Mouse (Mus musculus): Measurements from ENCODE around the gene Mchr1. TPM values are rescaled to one million over a fixed set of nuclear protein-coding genes. Genes with fewer than 3 reads are reported as not detected.

Gene Mchr1
- total and polyA plus RNA-seq, 2 experiments from 2014 or later, result 4.5 to 4.7 TPM

DNA sequence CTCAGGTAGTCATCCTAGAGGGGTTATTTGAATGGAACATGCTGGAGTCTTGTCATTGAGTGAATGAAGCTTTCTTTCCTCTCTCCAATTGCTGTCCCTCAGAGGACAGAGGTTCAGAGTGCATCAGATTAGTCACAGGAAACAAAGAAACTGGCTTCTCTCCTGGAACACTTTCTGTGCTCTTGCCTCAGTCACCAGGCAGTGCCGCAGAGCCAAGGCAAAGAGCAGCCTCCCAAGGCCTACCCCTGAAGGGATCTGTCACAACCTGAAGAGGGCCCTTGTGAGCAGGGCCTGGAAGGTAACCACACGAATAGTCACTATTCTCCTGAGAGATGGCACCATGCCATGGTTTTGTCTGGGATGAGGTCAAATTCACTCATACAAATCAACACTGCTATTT, 18.3 kb downstream of the Mchr1 start:
- no peak overlapping the region for H3K4me2 ChIP-seq (ENCODE audit: low read depth)
- no peak overlapping the region for H3K27ac ChIP-seq (ENCODE audit: low read depth, low read length)
- ATAC-seq (no peak), DNase-seq (no peak)
- WGBS, result 75% methylated on average over 2 of the region's 2 CpGs
- H3K9ac ChIP-seq, result no peak overlapping the region
- no peaks in the 10 kb centered on the region for H3K9me3 ChIP-seq (ENCODE audit: low read length)
- H3K4me1 ChIP-seq (ENCODE audit: insufficient read depth), result peaks cover 2% of the 10 kb centered on the region; the same call in 1 of the 2 replicates
- no peaks in the 10 kb centered on the region for H3K36me3 ChIP-seq (ENCODE audit: insufficient read depth)
- no peak for TF ChIP-seq CTCF (IDR thresholded peaks at IDR 0.05; ENCODE audit: low read depth)
- no peak overlapping the region for H3K4me3 ChIP-seq (ENCODE audit: low read depth, low read length)
- no peaks in the 10 kb centered on the region for H3K27me3 ChIP-seq (ENCODE audit: insufficient read depth, low read length)

GRCm38 (mm10) chr15:81254113-81254640, 18.9 kb downstream of the Mchr1 start:
- Histone ChIP-seq H3K27me3 (ENCODE audit: insufficient read depth, low read length) (no peaks in the 10 kb centered on the region), H3K4me3 (ENCODE audit: low read depth, low read length) (no peak overlapping the region), H3K9me3 (ENCODE audit: low read length) (no peaks in the 10 kb centered on the region), H3K9ac (no peak overlapping the region), H3K36me3 (ENCODE audit: insufficient read depth) (no peaks in the 10 kb centered on the region), H3K4me2 (ENCODE audit: low read depth) (no peak overlapping the region), H3K4me1 (ENCODE audit: insufficient read depth) (peaks cover 2% of the 10 kb centered on the region; the same call in 1 of the 2 replicates), H3K27ac (ENCODE audit: low read depth, low read length) (no peak overlapping the region)
- ATAC-seq (no peak), DNase-seq (no peak)
- 52% methylated on average over 8 of the region's 8 CpGs for WGBS
- no peak for TF ChIP-seq CTCF (IDR thresholded peaks at IDR 0.05; ENCODE audit: low read depth)

DNA sequence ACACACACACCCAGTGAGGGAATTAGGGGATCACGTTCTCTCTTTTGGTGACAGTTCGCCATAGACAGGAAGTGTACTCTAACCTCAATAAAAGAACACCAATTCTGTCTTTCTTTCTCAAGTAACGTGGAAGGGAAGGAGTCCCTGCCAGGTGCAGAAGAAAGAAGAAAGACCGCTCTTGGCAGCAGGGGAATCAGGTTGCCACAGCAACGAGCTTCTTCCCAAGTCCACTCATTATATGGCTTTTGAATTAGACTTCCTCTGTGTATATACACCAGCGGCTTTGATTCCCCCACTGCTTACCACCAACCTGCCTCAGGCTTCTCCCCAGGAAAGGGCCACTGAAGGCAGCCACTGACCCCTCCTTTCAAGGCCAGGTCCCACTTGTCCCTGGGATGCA, 19.8 kb downstream of the Mchr1 start:
- ATAC-seq, result peak; percentile 68
- Histone ChIP-seq H3K4me3 (ENCODE audit: low read depth, low read length) (no peak overlapping the region), H3K36me3 (ENCODE audit: insufficient read depth) (no peaks in the 10 kb centered on the region), H3K9ac (no peak overlapping the region), H3K27ac (ENCODE audit: low read depth, low read length) (peak overlapping the region; percentile 60; the same call in 1 of the 2 replicates), H3K4me1 (ENCODE audit: insufficient read depth) (peaks cover 2% of the 10 kb centered on the region; the same call in 1 of the 2 replicates), H3K27me3 (ENCODE audit: insufficient read depth, low read length) (no peaks in the 10 kb centered on the region), H3K4me2 (ENCODE audit: low read depth) (no peak overlapping the region), H3K9me3 (ENCODE audit: low read length) (no peaks in the 10 kb centered on the region)
- 20% methylated on average over 6 of the region's 6 CpGs for WGBS
- DNase-seq, result peak; percentile 73
- no peak for TF ChIP-seq CTCF (IDR thresholded peaks at IDR 0.05; ENCODE audit: low read depth)

DNA sequence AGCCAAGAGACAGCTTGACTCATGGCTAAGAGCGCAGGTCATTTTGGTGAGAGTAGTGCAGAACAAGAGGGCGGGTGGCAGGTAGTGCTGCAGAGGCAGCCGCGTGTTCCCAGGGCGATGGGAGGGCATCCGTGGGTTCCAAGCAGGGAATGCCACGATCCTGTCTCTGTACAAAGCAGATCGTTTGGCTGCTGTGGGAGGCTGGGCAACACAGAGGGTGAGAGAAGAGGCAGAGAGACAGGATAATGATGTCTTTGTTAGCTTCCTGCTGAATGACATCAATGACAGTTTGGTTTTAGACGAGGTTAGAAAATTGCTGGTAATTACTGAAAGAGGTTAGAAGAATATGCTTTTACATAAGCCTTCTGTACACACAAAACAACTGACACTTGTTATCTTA, 23.0 kb downstream of the Mchr1 start:
- DNase-seq, result no peak
- no peaks in the 10 kb centered on the region for H3K27me3 ChIP-seq (ENCODE audit: insufficient read depth, low read length)

GRCm38 (mm10) chr15:81259304-81259703, 24.0 kb downstream of the Mchr1 start:
- Histone ChIP-seq H3K4me3 (ENCODE audit: low read depth, low read length) (no peak overlapping the region), H3K4me2 (ENCODE audit: low read depth) (no peak overlapping the region), H3K9me3 (ENCODE audit: low read length) (no peaks in the 10 kb centered on the region), H3K27ac (ENCODE audit: low read depth, low read length) (no peak overlapping the region), H3K9ac (no peak overlapping the region), H3K36me3 (ENCODE audit: insufficient read depth) (no peaks in the 10 kb centered on the region), H3K27me3 (ENCODE audit: insufficient read depth, low read length) (no peaks in the 10 kb centered on the region), H3K4me1 (ENCODE audit: insufficient read depth) (peaks cover 2% of the 10 kb centered on the region; the same call in 1 of the 2 replicates)
- ATAC-seq, result no peak
- DNase-seq, result no peak
- 94% methylated on average over 5 of the region's 5 CpGs for WGBS
- TF ChIP-seq CTCF (IDR thresholded peaks at IDR 0.05; ENCODE audit: low read depth), result no peak

More for the DNA sequence above, 23.0 kb downstream of the Mchr1 start:
- Histone ChIP-seq H3K9ac (no peak overlapping the region), H3K27ac (ENCODE audit: low read depth, low read length) (0 out of 2 replicates have a peak overlapping the region, but pooled peaks have one; percentile 9), H3K4me2 (ENCODE audit: low read depth) (no peak overlapping the region), H3K9me3 (ENCODE audit: low read length) (no peaks in the 10 kb centered on the region), H3K36me3 (ENCODE audit: insufficient read depth) (no peaks in the 10 kb centered on the region), H3K4me1 (ENCODE audit: insufficient read depth) (peaks cover 2% of the 10 kb centered on the region; the same call in 1 of the 2 replicates), H3K4me3 (ENCODE audit: low read depth, low read length) (no peak overlapping the region)
- 21% methylated on average over 9 of the region's 9 CpGs for WGBS
- peak; percentile 70 for ATAC-seq
- TF ChIP-seq CTCF (IDR thresholded peaks at IDR 0.05; ENCODE audit: low read depth), result no peak

DNA sequence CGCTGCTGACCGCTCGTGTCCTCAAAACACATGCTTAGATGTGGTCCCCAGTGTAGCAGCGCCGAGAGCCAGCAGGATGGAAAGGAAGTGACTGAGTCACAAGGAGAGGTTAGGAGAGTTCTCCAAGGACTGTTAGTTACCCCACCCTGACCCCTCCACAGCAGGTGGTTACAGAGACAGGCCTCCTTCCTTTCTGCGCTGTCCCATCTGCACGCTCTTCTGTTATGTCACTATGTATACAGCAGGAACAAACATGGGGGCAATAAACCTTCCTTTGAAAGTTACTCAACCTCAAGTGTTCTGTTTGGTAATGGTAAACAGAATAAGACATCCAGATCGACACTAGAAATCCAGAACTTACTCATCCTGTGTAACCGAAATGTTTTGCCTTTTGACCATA, 24.9 kb downstream of the Mchr1 start:
- no peak for ATAC-seq
- no peak for TF ChIP-seq CTCF (IDR thresholded peaks at IDR 0.05; ENCODE audit: low read depth)

GRCm38 (mm10) chr15:81264392-81265095, 29.2 kb downstream of the Mchr1 start:
- Histone ChIP-seq H3K4me1 (ENCODE audit: insufficient read depth) (no peaks in the 10 kb centered on the region), H3K36me3 (ENCODE audit: insufficient read depth) (no peaks in the 10 kb centered on the region), H3K27me3 (ENCODE audit: insufficient read depth, low read length) (no peaks in the 10 kb centered on the region), H3K4me2 (ENCODE audit: low read depth) (no peak overlapping the region), H3K9ac (peak overlapping the region; percentile 14; the same call in 1 of the 2 replicates), H3K4me3 (ENCODE audit: low read depth, low read length) (no peak overlapping the region), H3K9me3 (ENCODE audit: low read length) (no peaks in the 10 kb centered on the region), H3K27ac (ENCODE audit: low read depth, low read length) (no peak overlapping the region)
- peak; percentile 29; the same call in 1 of the 2 replicates for ATAC-seq
- no peak for DNase-seq
- TF ChIP-seq CTCF (IDR thresholded peaks at IDR 0.05; ENCODE audit: low read depth), result no peak
- 37% methylated on average over 16 of the region's 16 CpGs for WGBS

More for the DNA sequence above, 24.9 kb downstream of the Mchr1 start:
- Histone ChIP-seq H3K27ac (ENCODE audit: low read depth, low read length) (no peak overlapping the region), H3K36me3 (ENCODE audit: insufficient read depth) (no peaks in the 10 kb centered on the region), H3K4me3 (ENCODE audit: low read depth, low read length) (no peak overlapping the region), H3K4me1 (ENCODE audit: insufficient read depth) (peaks cover under 1% of the 10 kb centered on the region; the same call in 1 of the 2 replicates), H3K27me3 (ENCODE audit: insufficient read depth, low read length) (no peaks in the 10 kb centered on the region), H3K9ac (no peak overlapping the region), H3K4me2 (ENCODE audit: low read depth) (no peak overlapping the region), H3K9me3 (ENCODE audit: low read length) (no peaks in the 10 kb centered on the region)
- WGBS, result 89% methylated on average over 9 of the region's 9 CpGs
- DNase-seq, result no peak

All from forebrain, postnatal 0 days (tissue).